In genomic region chr9:78401596-78401995, GRCm38 (mm10) we compare ENCODE assay signal across 24 mouse cellular contexts. TPM values are rescaled to one million over a fixed set of nuclear protein-coding genes. Genes with fewer than 3 reads are reported as not detected.
"Had no signal": no experiment of that assay in that cellular context is flagged by ENCODE, and none has a peak within 500 bp of the region (broad histone marks: within the 10 kb centered on the region; RNA-seq: fewer than 3 reads in every experiment).

No protein-coding gene starts in this region.

- H3K4me1 ChIP-seq: midbrain, embryonic 10.5 days; midbrain, embryonic 12.5 days; neural tube, embryonic 13.5 days; neural tube, embryonic 15.5 days had no signal

- H3K9ac ChIP-seq: lung, embryonic 14.5 days; midbrain, embryonic 12.5 days; neural tube, embryonic 13.5 days; neural tube, embryonic 15.5 days had no signal

- H3K4me3 ChIP-seq: midbrain, embryonic 10.5 days; midbrain, embryonic 12.5 days; myocyte; neural tube, embryonic 13.5 days; neural tube, embryonic 15.5 days had no signal

- DNase-seq: lung, adult 18-20 months; lung, embryonic 14.5 days; lung, postnatal 10 days; lung, postnatal 4 days; midbrain, embryonic 14.5 days; retina, postnatal 1 day; right cerebral cortex, adult 18-20 months; right cerebral cortex, postnatal 25 days; right cerebral cortex, postnatal 4 days; spleen, adult 18-20 months; thymus, adult 18-20 months; thymus, postnatal 14 days; thymus, postnatal 36 days had no signal

- H3K9me3 ChIP-seq: midbrain, embryonic 10.5 days; midbrain, embryonic 12.5 days; neural tube, embryonic 13.5 days; neural tube, embryonic 15.5 days had no signal

- H3K36me3 ChIP-seq: midbrain, embryonic 10.5 days; midbrain, embryonic 12.5 days; neural tube, embryonic 13.5 days; neural tube, embryonic 15.5 days had no signal

- ATAC-seq: midbrain, embryonic 16.5 days had no signal

- H3K4me2 ChIP-seq: lung, embryonic 14.5 days; midbrain, embryonic 12.5 days; neural tube, embryonic 13.5 days; neural tube, embryonic 15.5 days had no signal

- H3K27ac ChIP-seq: midbrain, embryonic 10.5 days; midbrain, embryonic 12.5 days; neural tube, embryonic 13.5 days; neural tube, embryonic 15.5 days had no signal

RNA-seq across cellular contexts. Expression of gene Ddx43, which starts 6.0 kb away (rescaled TPM):
- total RNA-seq: megakaryocyte, adult 5-6 weeks; megakaryocyte-erythroid progenitor cell, adult 5-6 weeks had no signal
- polyA plus RNA-seq: myocyte; small intestine, adult 2 months had no signal

RNA-seq across cellular contexts. Expression of gene Ooep, which starts 23.1 kb away (rescaled TPM):
- total RNA-seq: megakaryocyte, adult 5-6 weeks; megakaryocyte-erythroid progenitor cell, adult 5-6 weeks had no signal
- polyA plus RNA-seq: small intestine, adult 2 months had no signal

RNA-seq across cellular contexts. Expression of gene Dppa5a, which starts 33.6 kb away (rescaled TPM):
- total RNA-seq: megakaryocyte, adult 5-6 weeks; megakaryocyte-erythroid progenitor cell, adult 5-6 weeks had no signal
- polyA plus RNA-seq: lung, embryonic 14.5 days; midbrain, embryonic 10.5 days; midbrain, embryonic 12.5 days; myocyte; small intestine, adult 2 months; stomach, embryonic 14.5 days had no signal

RNA-seq across cellular contexts. Expression of gene Gsta2, which starts 46.0 kb away (rescaled TPM):
- total RNA-seq: megakaryocyte, adult 5-6 weeks; megakaryocyte-erythroid progenitor cell, adult 5-6 weeks had no signal
- polyA plus RNA-seq: midbrain, embryonic 10.5 days; midbrain, embryonic 12.5 days; midbrain, embryonic 14.5 days; midbrain, embryonic 16.5 days; neural tube, embryonic 11.5 days; neural tube, embryonic 13.5 days; neural tube, embryonic 15.5 days; small intestine, adult 2 months had no signal
